Mouse (Mus musculus): ENCODE measurements at regions not wholly inside any gene's neighbourhood (a gene's known extent, or its start where the extent isn't known, plus 50 kb on each side); places are given as distances from the start of the nearest gene placed in this dataset.

GRCm38 (mm10) chr14:111877524-111877923, 202.6 kb downstream of the Slitrk5 start:
- Histone ChIP-seq H3K4me2 (no peak overlapping the region), H3K27ac (ENCODE audit: low read depth, low read length) (no peak overlapping the region), H3K4me3 (ENCODE audit: low read depth, low read length) (no peak overlapping the region), H3K9me3 (replicated peaks; ENCODE audit: control insufficient read depth, low read length) (no peaks in the 10 kb centered on the region), H3K27me3 (ENCODE audit: control insufficient read depth, insufficient read depth, low read length) (no peaks in the 10 kb centered on the region), H3K36me3 (ENCODE audit: control insufficient read depth, insufficient read depth, low read length) (no peaks in the 10 kb centered on the region), H3K9ac (ENCODE audit: low read depth, low read length) (no peak overlapping the region), H3K4me1 (ENCODE audit: control insufficient read depth, insufficient read depth, low read length) (no peaks in the 10 kb centered on the region)
- 71% methylated on average over 1 of the region's 1 CpGs for WGBS (ENCODE audit: insufficient replicate concordance)
- ATAC-seq (replicated peaks; ENCODE audit: insufficient number of reproducible peaks, low FRiP score, low TSS enrichment), result no peak

- H3K27me3 ChIP-seq (ENCODE audit: control insufficient read depth, insufficient read depth, low read length), result no peaks in the 10 kb centered on the region
- WGBS (ENCODE audit: insufficient replicate concordance), result 73% methylated on average over 2 of the region's 2 CpGs
- H3K9me3 ChIP-seq (replicated peaks; ENCODE audit: control insufficient read depth, low read length), result no peaks in the 10 kb centered on the region
- no peak overlapping the region for H3K4me2 ChIP-seq
- no peak for ATAC-seq (replicated peaks; ENCODE audit: insufficient number of reproducible peaks, low FRiP score, low TSS enrichment)
- H3K9ac ChIP-seq (ENCODE audit: low read depth, low read length), result no peak overlapping the region
- H3K4me3 ChIP-seq (ENCODE audit: low read depth, low read length), result no peak overlapping the region
- H3K4me1 ChIP-seq (ENCODE audit: control insufficient read depth, insufficient read depth, low read length), result no peaks in the 10 kb centered on the region
- no peaks in the 10 kb centered on the region for H3K36me3 ChIP-seq (ENCODE audit: control insufficient read depth, insufficient read depth, low read length)
- H3K27ac ChIP-seq (ENCODE audit: low read depth, low read length), result no peak overlapping the region
These were observed 203.1 kb downstream of the Slitrk5 start for GRCm38 (mm10) chr14:111878033-111878432.

GRCm38 (mm10) chr14:111883952-111884351, 209.1 kb downstream of the Slitrk5 start:
- H3K27ac ChIP-seq (ENCODE audit: low read depth, low read length), result no peak overlapping the region
- no peaks in the 10 kb centered on the region for H3K36me3 ChIP-seq (ENCODE audit: control insufficient read depth, insufficient read depth, low read length)
- ATAC-seq (replicated peaks; ENCODE audit: insufficient number of reproducible peaks, low FRiP score, low TSS enrichment), result no peak
- H3K9me3 ChIP-seq (replicated peaks; ENCODE audit: control insufficient read depth, low read length), result no peaks in the 10 kb centered on the region
- no peak overlapping the region for H3K4me2 ChIP-seq
- H3K9ac ChIP-seq (ENCODE audit: low read depth, low read length), result no peak overlapping the region
- no peaks in the 10 kb centered on the region for H3K27me3 ChIP-seq (ENCODE audit: control insufficient read depth, insufficient read depth, low read length)
- H3K4me3 ChIP-seq (ENCODE audit: low read depth, low read length), result no peak overlapping the region
- H3K4me1 ChIP-seq (ENCODE audit: control insufficient read depth, insufficient read depth, low read length), result no peaks in the 10 kb centered on the region

- peak; percentile 81 for ATAC-seq (replicated peaks; ENCODE audit: insufficient number of reproducible peaks, low FRiP score, low TSS enrichment)
- Histone ChIP-seq H3K4me1 (ENCODE audit: control insufficient read depth, insufficient read depth, low read length) (no peaks in the 10 kb centered on the region), H3K4me2 (no peak overlapping the region), H3K27ac (ENCODE audit: low read depth, low read length) (peak overlapping the region; percentile 42; the same call in 1 of the 2 replicates), H3K9me3 (replicated peaks; ENCODE audit: control insufficient read depth, low read length) (no peaks in the 10 kb centered on the region), H3K4me3 (ENCODE audit: low read depth, low read length) (no peak overlapping the region), H3K27me3 (ENCODE audit: control insufficient read depth, insufficient read depth, low read length) (no peaks in the 10 kb centered on the region), H3K36me3 (ENCODE audit: control insufficient read depth, insufficient read depth, low read length) (no peaks in the 10 kb centered on the region), H3K9ac (ENCODE audit: low read depth, low read length) (no peak overlapping the region)
- WGBS (ENCODE audit: insufficient replicate concordance), result 22% methylated on average over 2 of the region's 2 CpGs
These were observed 212.8 kb downstream of the Slitrk5 start for GRCm38 (mm10) chr14:111887688-111888087.

- Histone ChIP-seq H3K4me1 (ENCODE audit: control insufficient read depth, insufficient read depth, low read length) (no peaks in the 10 kb centered on the region), H3K27me3 (ENCODE audit: control insufficient read depth, insufficient read depth, low read length) (no peaks in the 10 kb centered on the region), H3K27ac (ENCODE audit: low read depth, low read length) (no peak overlapping the region), H3K4me2 (no peak overlapping the region), H3K36me3 (ENCODE audit: control insufficient read depth, insufficient read depth, low read length) (no peaks in the 10 kb centered on the region), H3K9ac (ENCODE audit: low read depth, low read length) (no peak overlapping the region), H3K9me3 (replicated peaks; ENCODE audit: control insufficient read depth, low read length) (no peaks in the 10 kb centered on the region), H3K4me3 (ENCODE audit: low read depth, low read length) (no peak overlapping the region)
- no peak for ATAC-seq (replicated peaks; ENCODE audit: insufficient number of reproducible peaks, low FRiP score, low TSS enrichment)
- WGBS (ENCODE audit: insufficient replicate concordance), result 44% methylated on average over 2 of the region's 2 CpGs
These were observed 213.9 kb downstream of the Slitrk5 start for GRCm38 (mm10) chr14:111888781-111889180.
